Mouse (Mus musculus) right cerebral cortex, postnatal 14 days (tissue): Measurements from ENCODE around the gene Gm29776.
A peak's percentile ranks its signal among the peaks of the same experiment; 100 is the strongest.

Experiments
- DNase-seq: peaks from one replicate; pipeline ENCODE4 v3.0.0; 2022

The Gm29776 gene

GRCm38 (mm10) chr14:54706589-54707320 is 8.1 kb upstream of the Gm29776 start:
- DNase-seq: no peak

GRCm38 (mm10) chr14:54705844-54706243 is 7.2 kb upstream of the Gm29776 start:
- DNase-seq: no peak

GRCm38 (mm10) chr14:54703207-54703606 is 4.6 kb upstream of the Gm29776 start:
- no peak for DNase-seq

GRCm38 (mm10) chr14:54701298-54701697 is 2.7 kb upstream of the Gm29776 start:
- peak; percentile 75 for DNase-seq

DNA sequence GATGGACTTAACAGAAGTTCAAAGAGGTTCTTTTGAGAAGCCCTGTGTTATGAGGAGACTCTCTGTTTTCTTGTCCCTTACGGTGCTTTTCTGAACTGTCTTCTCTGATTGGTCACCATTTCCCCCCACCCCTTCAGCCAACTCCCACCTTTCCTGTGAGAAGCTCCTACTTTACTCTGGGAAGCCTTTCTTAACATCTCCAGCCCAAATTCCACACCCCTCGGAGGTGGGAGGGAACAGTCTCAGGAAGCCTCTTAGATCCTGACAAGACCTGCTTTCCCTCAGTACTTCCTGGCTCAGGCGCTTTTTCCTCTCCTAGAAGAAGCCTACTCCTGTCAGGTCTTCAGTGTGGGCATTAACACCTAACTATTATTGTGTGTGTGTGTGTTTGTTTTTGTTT is 953 bp upstream of the Gm29776 start:
- no peak for DNase-seq

DNA sequence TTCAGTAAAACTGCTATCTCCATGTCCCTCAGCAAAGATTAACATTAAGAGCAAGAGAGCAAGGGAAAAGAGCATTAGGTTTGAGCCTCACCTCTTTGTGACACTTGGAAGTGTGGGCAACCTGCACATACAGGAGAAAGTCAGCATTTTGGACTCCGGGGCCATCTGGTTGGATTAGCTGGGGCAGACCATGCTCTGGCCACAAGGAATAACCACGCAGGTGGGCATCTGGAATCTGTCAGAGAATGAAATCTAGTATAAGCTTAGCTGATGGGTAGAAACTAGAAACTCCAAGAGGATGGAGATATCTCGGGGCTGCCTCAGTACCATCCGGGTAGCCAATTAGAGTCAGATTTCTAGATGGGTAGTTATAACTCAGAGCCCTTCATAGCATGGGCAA is 1.9 kb downstream of the Gm29776 start:
- DNase-seq: no peak

DNA sequence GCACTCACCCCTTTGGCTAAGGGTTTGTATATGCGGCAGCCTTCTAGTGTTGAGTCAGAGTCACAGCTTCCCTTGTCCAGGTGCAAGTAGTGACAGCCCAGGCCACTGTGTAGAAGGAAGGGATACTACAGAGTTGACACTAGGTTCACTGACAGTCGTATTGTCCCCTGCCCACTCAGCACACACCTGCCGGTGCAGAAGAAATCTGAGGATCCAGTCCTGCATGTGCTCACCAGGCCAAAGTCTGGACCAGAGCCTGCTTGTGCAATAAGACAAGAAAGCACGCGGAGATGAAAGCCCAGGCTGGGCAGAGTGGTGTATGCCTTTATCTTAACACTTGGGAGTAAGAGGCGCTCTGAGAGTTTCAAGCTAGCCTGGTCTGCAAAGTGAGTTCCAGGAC is 3.6 kb downstream of the Gm29776 start:
- DNase-seq: no peak

GRCm38 (mm10) chr14:54687251-54687650 is 11.4 kb downstream of the Gm29776 start:
- DNase-seq: no peak

- DNase-seq: peak; percentile 100
Observed at GRCm38 (mm10) chr14:54686522-54687143, 12.0 kb downstream of the Gm29776 start, which contains the start of gene Acin1. TSS of gene Acin1 (minus strand) at chr14:54686931.

DNA sequence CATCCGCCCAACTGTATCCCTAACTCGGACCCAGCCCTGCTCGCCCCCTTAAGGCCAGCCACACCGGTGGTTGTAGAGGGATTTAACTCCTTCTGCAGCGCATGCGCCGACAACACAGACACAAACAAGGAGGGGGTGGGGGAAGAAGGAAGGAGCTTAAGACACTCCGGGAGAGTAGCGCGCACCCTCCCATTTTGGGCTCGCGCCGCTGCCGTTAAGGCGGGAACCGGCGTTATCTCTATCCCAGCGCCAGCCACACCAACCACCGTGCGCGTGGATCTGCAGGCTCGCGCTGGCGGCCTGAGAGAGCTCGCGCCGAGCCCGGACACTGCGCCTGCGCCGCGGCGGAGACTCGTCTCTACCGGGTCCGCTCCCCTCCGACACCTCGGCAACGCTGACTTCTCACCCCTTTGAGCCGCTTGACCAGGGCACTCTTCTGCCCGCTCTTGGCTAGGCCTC is 12.5 kb downstream of the Gm29776 start, which contains the start of gene 1700123O20Rik:
Gene 1700123O20Rik, plus strand, starts transcription at position 154 of the 459 bp plus-strand sequence.
- peak; percentile 70 for DNase-seq

- DNase-seq: no peak
Observed at GRCm38 (mm10) chr14:54685471-54685870, 13.2 kb downstream of the Gm29776 start.

DNA sequence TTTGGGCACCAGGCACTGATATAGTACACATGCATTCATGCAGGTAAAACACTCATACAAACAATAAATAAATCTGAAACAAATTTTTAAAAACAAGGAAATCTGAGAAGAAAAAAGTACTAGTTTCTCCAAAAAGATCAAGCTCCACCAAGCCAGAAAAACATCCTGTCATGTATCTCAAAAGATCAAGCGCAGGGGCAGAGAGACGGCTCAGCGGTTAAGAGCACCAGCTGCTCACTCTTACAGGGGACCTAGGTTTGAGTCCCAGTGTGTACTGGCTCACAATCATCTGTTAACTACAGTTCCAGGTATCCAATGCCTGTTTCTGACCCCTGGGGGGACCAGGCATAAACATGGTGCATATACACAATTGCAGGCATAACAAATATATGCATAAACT is 16.2 kb downstream of the Gm29776 start:
- no peak for DNase-seq

DNA sequence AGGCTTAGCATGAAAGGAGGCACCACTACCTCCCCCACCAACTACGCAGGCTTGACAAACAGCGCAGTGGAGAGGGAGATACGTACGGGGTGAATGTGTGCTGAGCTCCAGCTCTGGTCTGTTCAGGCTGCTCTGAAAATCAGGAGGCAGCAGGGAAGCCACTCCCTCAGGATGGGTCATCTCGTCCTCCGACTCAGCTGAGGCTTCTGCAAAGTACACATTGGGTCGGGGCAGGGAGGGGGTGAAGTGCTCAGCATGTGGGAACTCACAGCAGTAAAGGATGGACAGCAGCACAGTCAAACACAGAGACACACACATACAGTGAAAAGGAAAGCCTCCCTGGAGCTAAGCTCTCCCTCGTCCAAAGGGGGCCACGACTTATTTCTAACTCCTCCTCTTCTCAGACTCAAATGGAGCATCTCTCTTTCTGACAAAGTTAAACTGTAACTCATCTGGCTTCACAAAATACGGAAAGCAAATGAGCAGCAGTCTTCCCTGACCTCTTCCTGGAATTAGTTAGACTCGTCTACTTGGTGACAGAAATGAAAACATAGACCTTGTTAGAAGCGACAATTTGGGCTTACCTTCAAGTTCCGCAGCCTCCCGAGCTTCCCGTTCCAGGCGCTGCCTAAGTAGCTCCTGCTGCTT is 19.9 kb downstream of the Gm29776 start:
- no peak for DNase-seq

DNA sequence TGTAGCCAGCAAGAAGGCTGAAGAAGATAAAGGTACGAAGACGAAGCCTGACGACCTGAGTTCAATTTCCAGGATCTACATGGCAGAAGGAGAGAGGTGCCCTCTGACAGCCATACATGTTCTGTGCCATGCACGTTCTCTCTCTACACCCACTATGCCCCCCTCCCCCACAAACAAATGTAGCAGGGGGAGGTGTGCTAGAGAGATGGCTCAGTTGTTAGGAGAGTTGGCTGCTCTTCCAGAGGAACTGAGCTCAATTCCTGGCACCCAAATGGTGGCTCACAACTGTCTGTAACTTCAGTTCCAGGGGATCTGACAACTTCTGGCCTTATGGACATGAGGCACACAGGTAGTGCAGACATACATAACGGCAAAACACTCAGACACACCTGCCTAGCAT is 22.3 kb downstream of the Gm29776 start:
- DNase-seq: no peak

- no peak for DNase-seq
Observed at GRCm38 (mm10) chr14:54674317-54674716, 24.3 kb downstream of the Gm29776 start.

- no peak for DNase-seq
Observed at GRCm38 (mm10) chr14:54669381-54669780, 29.3 kb downstream of the Gm29776 start.

DNA sequence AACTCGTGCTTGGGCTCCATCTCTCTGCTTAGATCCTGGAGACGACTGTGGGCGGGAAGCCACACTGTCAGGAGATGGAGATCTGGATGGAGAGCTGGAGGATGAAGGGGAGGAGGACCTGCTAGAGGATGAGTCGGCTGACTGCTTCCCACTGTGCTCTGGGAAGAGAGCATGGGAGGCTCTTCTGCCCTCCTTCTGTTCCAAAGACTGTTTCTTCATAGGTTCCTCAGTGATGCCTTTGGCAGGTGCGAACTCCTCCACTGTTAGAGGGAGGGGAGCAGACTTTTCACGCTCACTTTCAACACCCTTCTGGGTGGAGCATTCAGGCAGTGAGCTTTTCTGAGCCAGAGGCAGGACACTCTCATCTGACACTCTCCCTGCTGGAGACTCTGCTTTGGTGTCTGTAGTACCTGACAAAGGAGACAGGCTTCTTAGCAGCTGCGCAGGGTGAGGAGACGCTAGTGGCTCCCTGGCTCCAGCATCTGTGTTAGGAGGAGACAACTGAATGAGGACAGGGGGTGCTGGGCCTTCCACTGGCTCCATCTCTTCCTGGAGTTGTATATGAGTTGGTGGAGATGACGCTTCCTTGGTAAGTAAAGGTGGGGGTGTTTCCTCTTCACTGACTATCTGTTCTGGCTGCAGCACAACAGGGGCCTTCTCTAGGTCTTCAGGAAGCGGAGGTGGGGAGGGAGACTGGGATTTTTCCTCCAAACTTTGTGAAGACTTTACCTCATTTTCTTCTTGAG is 34.0 kb downstream of the Gm29776 start:
- DNase-seq: no peak

GRCm38 (mm10) chr14:54660009-54660408 is 38.6 kb downstream of the Gm29776 start:
- no peak for DNase-seq

GRCm38 (mm10) chr14:54653496-54653895 is 45.1 kb downstream of the Gm29776 start:
- DNase-seq: peak; percentile 79

DNA sequence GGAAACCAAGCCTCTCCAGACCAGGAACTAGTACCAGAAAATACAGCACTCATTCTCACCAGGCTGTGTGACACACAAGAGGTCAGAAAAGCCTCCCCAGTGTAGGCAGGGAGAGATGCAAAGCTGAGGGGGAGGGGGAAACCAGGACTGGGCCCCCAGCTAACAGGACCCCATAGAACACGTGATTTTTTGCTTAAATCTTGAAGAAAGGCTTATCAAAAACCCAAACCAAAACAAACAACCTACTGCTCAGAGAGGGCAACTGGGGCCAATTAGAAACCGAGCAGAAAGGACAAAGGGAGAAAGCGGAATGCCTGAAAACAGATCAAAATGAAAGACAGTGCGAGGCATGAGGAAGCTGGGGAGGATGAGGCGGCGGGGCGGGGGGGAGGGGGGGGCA is 45.8 kb downstream of the Gm29776 start:
- no peak for DNase-seq

GRCm38 (mm10) chr14:54651556-54651955 is 47.1 kb downstream of the Gm29776 start:
- no peak for DNase-seq

GRCm38 (mm10) chr14:54650621-54651454 is 47.8 kb downstream of the Gm29776 start:
- peak; percentile 86 for DNase-seq
